ENCODE assay signal across 18 mouse cellular contexts in genomic region chr4:123431936-123432335, GRCm38 (mm10).
"Had no signal": no experiment of that assay in that cellular context is flagged by ENCODE, and none has a peak within 500 bp of the region (broad histone marks: within the 10 kb centered on the region; RNA-seq: fewer than 3 reads in every experiment).

No protein-coding gene starts in this region.

- H3K9me3 ChIP-seq: midbrain, embryonic 12.5 days; midbrain, embryonic 15.5 days; neural tube, embryonic 13.5 days; stomach, embryonic 15.5 days had no signal

- DNase-seq: kidney, adult 18-20 months; kidney, adult 9 months; kidney, postnatal 14 days; kidney, postnatal 4 days; layer of hippocampus, postnatal 36 days; lung, adult 18-20 months; retina, postnatal 1 day; right cerebral cortex, postnatal 25 days; thymus, adult 18-20 months; thymus, postnatal 36 days had no signal

- ATAC-seq: midbrain, embryonic 15.5 days had no signal

- H3K27ac ChIP-seq: left cerebral cortex, adult 2 months; liver, embryonic 14.5 days; macrophage; midbrain, embryonic 12.5 days; midbrain, embryonic 15.5 days; neural tube, embryonic 13.5 days; stomach, embryonic 15.5 days had no signal

- H3K4me1 ChIP-seq: midbrain, embryonic 12.5 days; midbrain, embryonic 15.5 days; neural tube, embryonic 13.5 days; stomach, embryonic 15.5 days had no signal

- H3K4me3 ChIP-seq: left cerebral cortex, adult 2 months; midbrain, embryonic 12.5 days; midbrain, embryonic 15.5 days; myocyte; neural tube, embryonic 13.5 days; stomach, embryonic 15.5 days had no signal

- H3K27me3 ChIP-seq: midbrain, embryonic 12.5 days; midbrain, embryonic 15.5 days; neural tube, embryonic 13.5 days; stomach, embryonic 15.5 days had no signal

- H3K9ac ChIP-seq: liver, embryonic 14.5 days; midbrain, embryonic 12.5 days; midbrain, embryonic 15.5 days; neural tube, embryonic 13.5 days; stomach, embryonic 15.5 days had no signal

- H3K4me2 ChIP-seq: midbrain, embryonic 12.5 days; midbrain, embryonic 15.5 days; neural tube, embryonic 13.5 days; stomach, embryonic 15.5 days had no signal
